Mouse (Mus musculus): ENCODE measurements around the gene Cmc2.

- no peak for TF ChIP-seq USF1 (IDR thresholded peaks at IDR 0.05; ENCODE audit: low read depth)
- TF ChIP-seq POLR2AphosphoS2 (IDR thresholded peaks at IDR 0.05; ENCODE audit: insufficient read length, low read depth): no peak
- TF ChIP-seq POLR2A (IDR thresholded peaks at IDR 0.05; ENCODE audit: insufficient read length, low read depth): no peak
- TF ChIP-seq CEBPB (IDR thresholded peaks at IDR 0.05; ENCODE audit: insufficient read depth, poor library complexity, severe bottlenecking): no peak
- TF ChIP-seq MAX (IDR thresholded peaks at IDR 0.05; ENCODE audit: low read depth): no peak
- no peak for TF ChIP-seq E2F4 (IDR thresholded peaks at IDR 0.05; ENCODE audit: insufficient read depth)
- TF ChIP-seq TCF12 (IDR thresholded peaks at IDR 0.05; ENCODE audit: insufficient read depth, poor library complexity, severe bottlenecking): no peak
- no peak for TF ChIP-seq MYOD1 (IDR thresholded peaks at IDR 0.05; ENCODE audit: control insufficient read depth in 1 of 3, insufficient read length in 2 of 3, low read depth in 2 of 3)
- no peak for TF ChIP-seq MYOG (IDR thresholded peaks at IDR 0.05; ENCODE audit: control insufficient read depth in 1 of 3, insufficient read depth in 1 of 3, insufficient read length in 2 of 3, low read depth in 2 of 3)
These were observed 33.4 kb downstream of the Cmc2 start for GRCm38 (mm10) chr8:116887813-116888212.
